Mouse (Mus musculus): ENCODE measurements at regions not wholly inside any gene's neighbourhood (a gene's known extent, or its start where the extent isn't known, plus 50 kb on each side); places are given as distances from the start of the nearest gene placed in this dataset.

DNA sequence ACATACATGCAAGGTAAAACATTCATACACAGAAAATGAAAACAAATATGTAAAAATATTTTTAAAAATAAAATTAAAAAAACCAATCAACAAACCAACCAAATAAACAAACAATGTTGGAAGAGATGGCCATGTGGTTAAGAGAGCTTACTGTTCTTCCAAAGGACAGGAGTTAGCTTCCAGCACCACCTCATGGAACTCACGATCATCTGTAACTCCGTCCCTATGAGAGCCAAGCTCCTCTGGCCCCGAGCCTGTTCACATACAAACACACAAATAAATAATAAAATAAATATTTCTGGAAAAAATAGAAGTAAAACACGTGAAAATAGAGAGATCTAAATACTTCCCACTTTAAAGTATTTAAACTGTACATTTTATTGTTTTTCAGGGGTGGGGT is 269.5 kb downstream of the Zfp704 start:
- no peak for ATAC-seq (replicated peaks in 1 of 2; ENCODE audit: insufficient read depth in 1 of 2, low FRiP score in 2 of 2, low TSS enrichment in 1 of 2, low read depth in 1 of 2, poor library complexity in 2 of 2, severe bottlenecking in 2 of 2)

GRCm38 (mm10) chr3:9339669-9340068 is 270.2 kb downstream of the Zfp704 start:
- ATAC-seq (replicated peaks in 1 of 2; ENCODE audit: insufficient read depth in 1 of 2, low FRiP score in 2 of 2, low TSS enrichment in 1 of 2, low read depth in 1 of 2, poor library complexity in 2 of 2, severe bottlenecking in 2 of 2) = no peak

DNA sequence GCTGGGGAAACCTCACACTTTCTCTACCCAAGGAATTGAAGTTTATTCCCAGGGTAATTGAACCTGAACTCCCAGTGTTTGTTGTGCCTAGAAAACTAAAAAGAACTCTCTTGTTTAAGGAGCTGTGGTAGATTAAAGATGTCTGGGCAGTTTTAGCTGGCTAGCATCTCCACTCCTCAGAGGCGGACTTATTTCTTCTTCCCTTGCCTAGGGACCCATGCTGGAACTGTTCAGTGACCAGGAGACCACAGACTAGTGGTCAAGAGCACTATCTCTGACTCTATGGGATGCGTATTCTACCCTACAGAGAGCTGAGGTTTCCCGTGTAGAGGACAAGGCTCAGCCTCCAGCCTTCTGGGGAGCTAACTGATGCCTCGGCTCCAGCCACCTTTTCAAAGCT is 274.3 kb downstream of the Zfp704 start:
- ATAC-seq (replicated peaks in 1 of 2; ENCODE audit: insufficient read depth in 1 of 2, low FRiP score in 2 of 2, low TSS enrichment in 1 of 2, low read depth in 1 of 2, poor library complexity in 2 of 2, severe bottlenecking in 2 of 2) = no peak
